Mouse (Mus musculus) CH12.LX (cell line): Measurements from ENCODE around the gene March10. TPM values are rescaled to one million over a fixed set of nuclear protein-coding genes. Genes with fewer than 3 reads are reported as not detected.

Experiments used
- DNase-seq: peaks from one replicate; pipeline ENCODE4 v3.0.0-alpha.2; 2013; ENCODE audit errors: extremely low read depth
- H3K27ac ChIP-seq: 2 replicates; pipeline ENCODE4 v1.5.1; 2012; ENCODE audit warnings: low read depth, mild to moderate bottlenecking, control low read depth, moderate library complexity; ENCODE audit not compliant: insufficient read depth
- H3K27me3 ChIP-seq: replicated peaks from 2 replicates; pipeline ENCODE3; 2012; ENCODE audit warnings: inconsistent platforms
- H3K36me3 ChIP-seq, 2 experiments: replicated peaks in 1 of 2; 2 replicates each; pipeline versions ENCODE3 to v1.6.1; 2012; ENCODE audit warnings: inconsistent platforms in 1 of 2, low read length in 1 of 2, mild to moderate bottlenecking in 1 of 2, mixed read lengths in 1 of 2, moderate library complexity in 1 of 2; ENCODE audit not compliant: control insufficient read depth in 1 of 2, insufficient read depth in 1 of 2
- H3K4me1 ChIP-seq, 2 experiments: 2 replicates each; pipeline ENCODE4 v1.6.1; 2012; ENCODE audit warnings: inconsistent platforms in 1 of 2, moderate library complexity in 1 of 2; ENCODE audit not compliant: insufficient read depth in 2 of 2, control insufficient read depth in 1 of 2
- H3K4me2 ChIP-seq: 2 replicates; pipeline ENCODE4 v1.6.1; 2012; ENCODE audit warnings: low read depth, mild to moderate bottlenecking, control low read depth; ENCODE audit not compliant: poor library complexity, insufficient read depth, severe bottlenecking
- H3K4me3 ChIP-seq, 3 experiments: fragments of 150-350 bp in 1 of 3; sonication (generic) in 1 of 3; replicated peaks in 1 of 3; 2 replicates each; pipeline versions ENCODE3 to v1.5.1; 2011 to 2012; ENCODE audit warnings: low read depth in 2 of 3, low read length in 2 of 3, mild to moderate bottlenecking in 2 of 3, moderate library complexity in 2 of 3, control low read depth in 1 of 3, improper control_type of control experiment in 1 of 3, inconsistent platforms in 1 of 3, mixed read lengths in 1 of 3; ENCODE audit not compliant: poor library complexity in 1 of 3
- H3K79me2 ChIP-seq: replicated peaks from 2 replicates; pipeline ENCODE4 v1.6.1; 2012; ENCODE audit warnings: mild to moderate bottlenecking, moderate library complexity; ENCODE audit not compliant: control insufficient read depth, poor library complexity, insufficient read depth, severe bottlenecking; ENCODE audit errors: extremely low read depth
- H3K9ac ChIP-seq: 2 replicates; pipeline ENCODE4 v1.6.1; 2012; ENCODE audit warnings: low read depth, mild to moderate bottlenecking, control low read depth, moderate library complexity; ENCODE audit not compliant: insufficient read depth
- H3K9me3 ChIP-seq: replicated peaks from 2 replicates; pipeline ENCODE3; 2012; ENCODE audit warnings: low read length, inconsistent platforms, mixed read lengths
- BHLHE40 ChIP-seq: IDR thresholded peaks from 2 replicates; pipeline ENCODE4 v1.6.1; 2011; ENCODE audit warnings: mild to moderate bottlenecking, low read depth, low read length, improper control_type of control experiment
- EP300 ChIP-seq: IDR thresholded peaks from 2 replicates; pipeline ENCODE4 v1.6.1; 2011; ENCODE audit warnings: low read length, improper control_type of control experiment
- ETS1 ChIP-seq: conservative IDR thresholded peaks from 2 replicates; pipeline ENCODE4 v1.6.1; 2012; ENCODE audit warnings: low read depth, mild to moderate bottlenecking, inconsistent platforms, low read length, improper control_type of control experiment, moderate library complexity
- GABPA ChIP-seq: IDR thresholded peaks from 2 replicates; pipeline ENCODE4 v1.6.1; 2012; ENCODE audit warnings: low read depth, low read length, improper control_type of control experiment, inconsistent platforms; ENCODE audit not compliant: insufficient replicate concordance
- HCFC1 ChIP-seq: IDR thresholded peaks from 2 replicates; pipeline ENCODE4 v1.6.1; 2012; ENCODE audit warnings: low read depth, mild to moderate bottlenecking, inconsistent platforms, low read length, improper control_type of control experiment
- JUN ChIP-seq: IDR thresholded peaks from 2 replicates; pipeline ENCODE4 v1.6.1; 2011; ENCODE audit warnings: low read depth, mild to moderate bottlenecking, low read length, improper control_type of control experiment, moderate library complexity; ENCODE audit not compliant: insufficient read depth
- KAT2A ChIP-seq: IDR thresholded peaks from 2 replicates; pipeline ENCODE4 v1.6.1; 2012; ENCODE audit warnings: low read length, improper control_type of control experiment, inconsistent platforms; ENCODE audit not compliant: insufficient replicate concordance
- MAFK ChIP-seq: IDR thresholded peaks from 2 replicates; pipeline ENCODE4 v1.6.1; 2011; ENCODE audit warnings: low read length, improper control_type of control experiment; ENCODE audit not compliant: insufficient replicate concordance
- MAX ChIP-seq: IDR thresholded peaks from 2 replicates; pipeline ENCODE4 v1.6.1; 2011; ENCODE audit warnings: low read length, improper control_type of control experiment
- MEF2A ChIP-seq: IDR thresholded peaks from 2 replicates; pipeline ENCODE4 v1.6.1; 2014; ENCODE audit warnings: low read depth, mild to moderate bottlenecking, inconsistent platforms, low read length, improper control_type of control experiment, borderline replicate concordance
- MXI1 ChIP-seq: IDR thresholded peaks from 2 replicates; pipeline ENCODE4 v1.6.1; 2011; ENCODE audit warnings: mild to moderate bottlenecking, low read depth, low read length, improper control_type of control experiment
- MYC ChIP-seq: IDR thresholded peaks from 2 replicates; pipeline ENCODE4 v1.6.1; 2011; ENCODE audit warnings: low read depth, mild to moderate bottlenecking, improper control_type of control experiment, low read length
- NRF1 ChIP-seq: IDR thresholded peaks from 2 replicates; pipeline ENCODE4 v1.6.1; 2014; ENCODE audit warnings: low read depth, mild to moderate bottlenecking, inconsistent platforms, low read length, improper control_type of control experiment, moderate library complexity
- POLR2AphosphoS2 ChIP-seq: IDR thresholded peaks from 2 replicates; pipeline ENCODE4 v1.6.1; 2011; ENCODE audit warnings: low read depth, low read length, improper control_type of control experiment
- RAD21 ChIP-seq: IDR thresholded peaks from 2 replicates; pipeline ENCODE4 v1.6.1; 2011; ENCODE audit warnings: low read depth, mild to moderate bottlenecking, low read length, improper control_type of control experiment, moderate library complexity
- SIN3A ChIP-seq: IDR thresholded peaks from 2 replicates; pipeline ENCODE4 v1.6.1; 2012; ENCODE audit warnings: low read length, improper control_type of control experiment, inconsistent platforms
- SMC3 ChIP-seq: IDR thresholded peaks from 2 replicates; pipeline ENCODE4 v1.6.1; 2011; ENCODE audit warnings: low read depth, low read length, improper control_type of control experiment
- TBP ChIP-seq: conservative IDR thresholded peaks from 2 replicates; pipeline ENCODE4 v1.6.1; 2011; ENCODE audit warnings: low read depth, low read length, improper control_type of control experiment
- UBTF ChIP-seq: IDR thresholded peaks from 2 replicates; pipeline ENCODE4 v1.6.1; 2012; ENCODE audit warnings: low read depth, mild to moderate bottlenecking, inconsistent platforms, low read length, improper control_type of control experiment, moderate library complexity
- USF1 ChIP-seq: IDR thresholded peaks from 2 replicates; pipeline ENCODE4 v1.6.1; 2014; ENCODE audit warnings: low read depth, mild to moderate bottlenecking, inconsistent platforms, low read length, improper control_type of control experiment
- ZKSCAN1 ChIP-seq: IDR thresholded peaks from 2 replicates; pipeline ENCODE4 v1.6.1; 2012; ENCODE audit warnings: low read depth, inconsistent platforms, low read length, improper control_type of control experiment, borderline replicate concordance
- dilution Hi-C: fragments of 300-500 bp; cut with MboI; formaldehyde crosslinking; loops from 2 replicates; pipeline ENCODE4 v1.14.3; 2020; ENCODE audit warnings: low sequenced_read_pairs; ENCODE audit not compliant: extremely low pct_unique_long_range_greater_than_20kb, extremely low pct_ligation_motif_present
- in situ Hi-C: fragments of 300-500 bp; cut with MboI; formaldehyde crosslinking; loops from 3 replicates; pipeline ENCODE4 v1.14.3; 2019; ENCODE audit warnings: low sequenced_read_pairs, low pct_ligation_motif_present, low pct_unique_long_range_greater_than_20kb, mixed read lengths
- polyA plus RNA-seq: library from polyadenylated mRNA; unstranded; fragments of >175 nt; gene quantifications from 2 replicates; pipeline ENCODE4 v1.2.1, GENCODE M21; 2012; ENCODE audit warnings: low read depth; ENCODE audit not compliant: insufficient read length
- total RNA-seq, 2 experiments: library from RNA; depleted of rRNA; stranded (reverse); fragments of 300-350 nt in 1 of 2; fragments of >200 nt in 1 of 2; gene quantifications; 2 replicates each; pipeline ENCODE4 v1.2.3; 2012 to 2014

The March10 gene
- total and polyA plus RNA-seq, 3 experiments: not detected

GRCm38 (mm10) chr11:105327101-105327500, 129.4 kb downstream of the March10 start:
- Histone ChIP-seq H3K9me3 (no peaks in the 10 kb centered on the region), H3K4me1 (no peaks in the 10 kb centered on the region), H3K27me3 (no peaks in the 10 kb centered on the region), H3K27ac (no peak overlapping the region), H3K36me3 (no peaks in the 10 kb centered on the region), H3K4me2 (no peak overlapping the region)
- in situ Hi-C loops: no loop called here
- no peak for DNase-seq
- dilution Hi-C loops: no loop called here
- TF ChIP-seq MAFK (no peak), ETS1 (no peak), MEF2A (no peak), EP300 (no peak)
- TF ChIP-seq, all 38 proteins: peak for 0
- Histone ChIP-seq H3K4me3 (no peak overlapping the region), H3K9ac (no peak overlapping the region), H3K79me2 (no peaks in the 10 kb centered on the region)

GRCm38 (mm10) chr11:105323530-105323929, 133.0 kb downstream of the March10 start:
- H3K9me3 ChIP-seq: no peaks in the 10 kb centered on the region
- no peaks in the 10 kb centered on the region for H3K36me3 ChIP-seq
- peaks cover 7 to 12% of the 10 kb centered on the region in 2 experiments; a peak in 3 of 4 replicates for H3K4me1 ChIP-seq
- H3K4me3 ChIP-seq: no peak overlapping the region
- no peak overlapping the region for H3K27ac ChIP-seq
- in situ Hi-C loops (no loop called here), dilution Hi-C loops (no loop called here)
- no peak overlapping the region for H3K9ac ChIP-seq
- DNase-seq: no peak
- H3K79me2 ChIP-seq: no peaks in the 10 kb centered on the region
- H3K27me3 ChIP-seq: no peaks in the 10 kb centered on the region
- H3K4me2 ChIP-seq: no peak overlapping the region
- TF ChIP-seq POLR2AphosphoS2: no peak
- TF ChIP-seq ZKSCAN1: no peak
- no peak for TF ChIP-seq NRF1
- TF ChIP-seq UBTF: no peak
- no peak for TF ChIP-seq KAT2A
- no peak for TF ChIP-seq HCFC1
- no peak for TF ChIP-seq MEF2A
- TF ChIP-seq SMC3: no peak
- no peak for TF ChIP-seq JUN
- no peak for TF ChIP-seq SIN3A

GRCm38 (mm10) chr11:105321090-105321489, 135.4 kb downstream of the March10 start:
- Histone ChIP-seq H3K4me3 (no peak overlapping the region), H3K4me2 (no peak overlapping the region), H3K9ac (no peak overlapping the region), H3K36me3 (no peaks in the 10 kb centered on the region), H3K4me1 (peaks cover 7 to 12% of the 10 kb centered on the region in 2 experiments; a peak in 3 of 4 replicates), H3K9me3 (no peaks in the 10 kb centered on the region), H3K79me2 (no peaks in the 10 kb centered on the region), H3K27me3 (no peaks in the 10 kb centered on the region), H3K27ac (no peak overlapping the region)
- dilution Hi-C loops: no loop called here
- in situ Hi-C loops: no loop called here
- peak; percentile 68 for DNase-seq
- TF ChIP-seq BHLHE40 (peak; percentile 62), USF1 (no peak), EP300 (no peak), MYC (peak; percentile 93), MAX (peak; percentile 86), JUN (no peak), GABPA (no peak), RAD21 (no peak), MXI1 (peak; percentile 41; the same call in 1 of the 2 replicates), TBP (no peak)
